ENCODE assay signal across 8 mouse cellular contexts in the genomic region with DNA sequence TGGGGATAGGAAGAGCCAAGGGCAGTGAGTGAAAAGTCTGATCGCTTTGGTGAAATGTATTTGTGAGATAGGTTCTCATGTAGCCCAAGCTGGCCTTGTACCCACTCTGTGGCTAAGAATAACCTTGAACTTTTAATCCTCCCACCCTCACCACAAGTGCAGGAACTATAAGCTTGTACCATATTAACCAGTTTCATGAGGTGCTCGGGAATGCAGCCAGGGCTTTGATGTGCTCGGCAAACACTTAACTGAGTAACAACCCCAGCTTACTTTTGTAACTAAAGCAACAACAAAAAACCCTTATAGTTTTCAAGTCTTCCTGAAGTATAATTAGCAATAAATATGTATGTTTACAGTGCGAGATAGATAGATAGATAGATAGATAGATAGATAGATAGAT.
"Had no signal": no experiment of that assay in that cellular context is flagged by ENCODE, and none has a peak within 500 bp of the region (broad histone marks: within the 10 kb centered on the region; RNA-seq: fewer than 3 reads in every experiment).

No protein-coding gene starts in this region.

- DNase-seq: layer of hippocampus, postnatal 36 days; liver, embryonic 13.5 days; right cerebral cortex, adult 18-20 months; right cerebral cortex, postnatal 14 days; right cerebral cortex, postnatal 4 days; thymus, adult 2 months; thymus, postnatal 14 days; thymus, postnatal 4 days had no signal
